Mouse (Mus musculus): ENCODE measurements around the gene Glrp1.

Gene Glrp1

GRCm38 (mm10) chr1:88464109-88464905 lies 45.6 kb downstream of the Glrp1 start:
- DNase-seq (ENCODE audit: extremely low read depth, low read depth), result no peak

GRCm38 (mm10) chr1:88463241-88463640 lies 46.6 kb downstream of the Glrp1 start:
- DNase-seq (ENCODE audit: extremely low read depth, low read depth), result no peak

GRCm38 (mm10) chr1:88462484-88462883 lies 47.4 kb downstream of the Glrp1 start:
- DNase-seq (ENCODE audit: extremely low read depth, low read depth), result no peak

- DNase-seq (ENCODE audit: extremely low read depth, low read depth), result no peak
Measured at GRCm38 (mm10) chr1:88461096-88461495, 48.8 kb downstream of the Glrp1 start.

- DNase-seq (ENCODE audit: extremely low read depth, low read depth), result no peak
Measured at GRCm38 (mm10) chr1:88459655-88460054, 50.2 kb downstream of the Glrp1 start.

- no peak for DNase-seq (ENCODE audit: extremely low read depth, low read depth)
Measured at GRCm38 (mm10) chr1:88459196-88459595, 50.7 kb downstream of the Glrp1 start.

- DNase-seq (ENCODE audit: extremely low read depth, low read depth), result no peak
Measured at GRCm38 (mm10) chr1:88456451-88457072, 53.3 kb downstream of the Glrp1 start.

- no peak for DNase-seq (ENCODE audit: extremely low read depth, low read depth)
Measured at GRCm38 (mm10) chr1:88455761-88456160, 54.1 kb downstream of the Glrp1 start.

- no peak for DNase-seq (ENCODE audit: extremely low read depth, low read depth)
Measured at GRCm38 (mm10) chr1:88454703-88455102, 55.2 kb downstream of the Glrp1 start.

- DNase-seq (ENCODE audit: extremely low read depth, low read depth), result no peak
Measured at GRCm38 (mm10) chr1:88452198-88452597, 57.7 kb downstream of the Glrp1 start.

GRCm38 (mm10) chr1:88450668-88451067 lies 59.2 kb downstream of the Glrp1 start:
- no peak for DNase-seq (ENCODE audit: extremely low read depth, low read depth)
